Mouse (Mus musculus) bone marrow, adult 2 months (tissue): ENCODE results near the gene Rab30.

Source experiments
- CTCF ChIP-seq: fragments of 200-500 bp; IDR thresholded peaks from 2 replicates; pipeline ENCODE4 v1.5.1; 2011; ENCODE audit warnings: low read length, control low read depth; ENCODE audit not compliant: control insufficient read depth, insufficient read depth
- POLR2A ChIP-seq: fragments of 200-500 bp; IDR thresholded peaks from 2 replicates; pipeline ENCODE4 v1.6.1; 2011; ENCODE audit warnings: low read depth, mild to moderate bottlenecking, control low read depth, low read length, borderline replicate concordance; ENCODE audit not compliant: control insufficient read depth

- no peak for TF ChIP-seq POLR2A
- TF ChIP-seq CTCF = no peak
These were observed 1.4 kb upstream of the Rab30 start for GRCm38 (mm10) chr7:92739956-92740355.
